Mouse (Mus musculus) ES-E14 (cell line): ENCODE measurements around the gene Cops9. TPM values are rescaled to one million over a fixed set of nuclear protein-coding genes. Genes with fewer than 3 reads are reported as not detected.

Source experiments
- DNase-seq: peaks from one replicate; pipeline ENCODE4 v3.0.0-alpha.2; 2013; ENCODE audit warnings: low read depth, low spot score
- H3K27ac ChIP-seq: 2 replicates; pipeline ENCODE4 v1.5.1; 2012; ENCODE audit warnings: low read depth, mild to moderate bottlenecking, low read length, moderate library complexity, mixed read lengths; ENCODE audit not compliant: poor library complexity, insufficient read depth, severe bottlenecking
- H3K36me3 ChIP-seq: 2 replicates; pipeline ENCODE4 v1.6.1; 2012; ENCODE audit warnings: mild to moderate bottlenecking, low read length, moderate library complexity, mixed read lengths; ENCODE audit not compliant: control insufficient read depth, poor library complexity, insufficient read depth, severe bottlenecking
- H3K4me1 ChIP-seq, 2 experiments: fragments of 150-350 bp in 1 of 2; sonication (generic) in 1 of 2; 2 replicates each; pipeline ENCODE4 v1.6.1; 2012; ENCODE audit warnings: low read length in 2 of 2, mild to moderate bottlenecking in 1 of 2, mixed read lengths in 1 of 2; ENCODE audit not compliant: control insufficient read depth in 2 of 2, insufficient read depth in 2 of 2, poor library complexity in 1 of 2
- H3K4me3 ChIP-seq, 2 experiments: fragments of 150-350 bp in 1 of 2; sonication (generic) in 1 of 2; 2 replicates each; pipeline ENCODE4 v1.5.1; 2012; ENCODE audit warnings: low read length in 2 of 2, low read depth in 1 of 2, mild to moderate bottlenecking in 1 of 2, mixed read lengths in 1 of 2; ENCODE audit not compliant: insufficient read depth in 1 of 2, poor library complexity in 1 of 2, severe bottlenecking in 1 of 2
- H3K9ac ChIP-seq: 2 replicates; pipeline ENCODE4 v1.6.1; 2012; ENCODE audit warnings: low read depth, mild to moderate bottlenecking, low read length, mixed read lengths; ENCODE audit not compliant: poor library complexity, insufficient read depth, severe bottlenecking
- H3K9me3 ChIP-seq: fragments of 150-350 bp; sonication (generic); 2 replicates; pipeline ENCODE4 v1.6.1; 2012; ENCODE audit warnings: low read depth, mild to moderate bottlenecking, low read length; ENCODE audit not compliant: control insufficient read depth, insufficient read depth
- CHD2 ChIP-seq: IDR thresholded peaks from 2 replicates; pipeline ENCODE4 v1.6.1; 2014; ENCODE audit warnings: mild to moderate bottlenecking, low read depth, low read length, inconsistent platforms
- HCFC1 ChIP-seq: IDR thresholded peaks from 2 replicates; pipeline ENCODE4 v1.6.1; 2012; ENCODE audit warnings: low read length, inconsistent platforms, borderline replicate concordance; ENCODE audit not compliant: insufficient read depth
- MAFK ChIP-seq: IDR thresholded peaks from 2 replicates; pipeline ENCODE4 v1.6.1; 2014; ENCODE audit warnings: mild to moderate bottlenecking, low read depth, low read length, inconsistent platforms; ENCODE audit not compliant: insufficient read depth
- ZC3H11A ChIP-seq: IDR thresholded peaks from 2 replicates; pipeline ENCODE4 v1.6.1; 2012; ENCODE audit warnings: low read depth, mild to moderate bottlenecking, inconsistent platforms, low read length, borderline replicate concordance
- ZNF384 ChIP-seq: IDR thresholded peaks from 2 replicates; pipeline ENCODE4 v1.6.1; 2012; ENCODE audit warnings: low read depth, low read length, inconsistent platforms
- in situ Hi-C, 2 experiments: fragments of 600-800 bp; cut with MboI; formaldehyde crosslinking; loops; one replicate each; pipeline ENCODE4 v1.15.1; 2025; ENCODE audit warnings: low sequenced_read_pairs in 2 of 2, inconsistent platforms in 1 of 2; ENCODE audit not compliant: unreplicated experiment in 2 of 2
- total RNA-seq: library from RNA; depleted of rRNA; stranded (reverse); fragments of 300-350 nt; gene quantifications from 2 replicates; pipeline ENCODE4 v1.2.3, GENCODE M21; 2012

Gene Cops9
- total RNA-seq, 1 experiment = 176 TPM

DNA sequence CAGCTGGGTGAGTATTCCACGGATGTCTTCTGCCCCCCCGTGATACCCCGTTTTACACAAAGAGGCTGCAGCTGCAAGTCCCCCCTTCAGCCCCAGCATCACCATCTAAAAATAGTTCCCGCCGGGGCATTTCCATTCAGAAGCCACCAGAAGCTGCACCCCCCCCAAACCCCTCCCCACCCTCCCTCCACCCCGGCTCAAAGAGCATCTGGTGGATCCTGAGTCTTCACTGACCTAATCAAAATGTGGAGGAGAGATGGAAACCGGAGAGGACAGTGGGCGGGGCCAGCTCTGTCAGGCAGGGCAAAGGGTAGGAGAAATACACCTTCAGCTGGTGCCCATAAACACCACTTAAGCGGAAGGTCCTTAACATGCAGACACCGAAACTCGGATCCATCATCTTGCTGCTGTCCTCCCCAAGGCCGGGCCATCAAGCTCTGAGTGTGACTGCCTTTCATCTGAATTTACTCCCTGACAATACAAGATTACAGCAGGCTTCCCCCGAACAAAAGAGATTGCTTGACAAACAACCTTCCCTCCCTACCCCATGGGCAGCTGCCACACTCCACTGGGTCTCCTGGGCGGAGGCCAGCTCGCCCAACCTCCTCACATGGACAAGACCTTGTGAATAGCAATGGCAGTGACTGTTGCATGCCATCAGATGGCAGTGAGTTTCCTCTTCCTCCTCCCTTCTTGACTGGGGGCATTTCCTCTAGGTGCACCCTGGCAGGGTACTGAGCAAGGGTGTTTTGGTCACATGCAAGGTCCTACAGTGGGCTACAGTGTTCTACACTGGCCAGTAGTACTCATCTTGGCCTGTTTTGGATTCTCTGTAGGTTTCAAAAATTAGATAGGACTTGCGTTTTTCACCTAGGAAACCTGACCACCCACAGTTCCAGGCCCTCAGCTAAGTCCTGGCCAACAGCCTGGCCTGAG is 39.2 kb upstream of the Cops9 start:
- H3K36me3 ChIP-seq = no peaks in the 10 kb centered on the region
- in situ Hi-C loops = no loop called here
- no peaks in the 10 kb centered on the region for H3K4me1 ChIP-seq
- H3K9ac ChIP-seq = no peak overlapping the region
- no peak overlapping the region for H3K27ac ChIP-seq
- no peaks in the 10 kb centered on the region for H3K9me3 ChIP-seq
- DNase-seq = no peak
- H3K4me3 ChIP-seq = no peak overlapping the region
- TF ChIP-seq MAFK (no peak), ZC3H11A (no peak), HCFC1 (no peak), ZNF384 (no peak), CHD2 (no peak)

DNA sequence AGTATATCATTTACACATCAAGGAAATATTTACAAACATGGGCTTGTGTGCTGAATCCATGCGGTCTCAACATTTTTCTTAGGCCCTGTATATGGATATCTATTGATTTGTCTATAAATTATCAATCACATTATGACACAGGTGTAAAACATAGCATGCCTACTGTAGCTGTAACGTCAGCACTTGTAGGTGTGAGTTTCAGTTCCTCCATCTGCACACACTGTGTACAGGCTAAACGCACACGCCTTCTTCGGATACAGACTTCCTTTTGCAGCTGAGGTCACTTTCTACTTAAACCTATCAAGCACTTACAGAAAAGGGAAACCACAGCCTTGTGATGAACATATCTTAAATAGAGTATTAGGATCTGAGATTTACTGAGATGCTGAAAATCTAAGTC is 37.0 kb upstream of the Cops9 start:
- Histone ChIP-seq H3K36me3 (no peaks in the 10 kb centered on the region), H3K9ac (no peak overlapping the region), H3K9me3 (no peaks in the 10 kb centered on the region), H3K4me1 (no peaks in the 10 kb centered on the region), H3K27ac (no peak overlapping the region), H3K4me3 (no peak overlapping the region)
- in situ Hi-C loops = no loop called here
- TF ChIP-seq CHD2 (no peak), ZNF384 (no peak)
- DNase-seq = no peak

DNA sequence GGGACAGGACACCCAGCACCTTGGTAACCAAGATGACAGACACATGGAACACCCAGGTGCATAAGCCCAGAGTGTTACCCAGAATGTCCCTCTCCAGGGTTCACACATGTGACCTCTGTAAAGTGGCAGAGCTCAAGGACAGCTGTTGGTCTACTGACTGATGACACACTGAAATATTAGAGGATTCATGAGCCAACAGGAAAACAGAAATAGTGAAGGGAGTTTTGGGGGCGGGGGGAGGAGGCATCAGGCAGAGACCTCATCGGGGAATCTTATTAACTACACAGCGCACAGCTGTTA is 34.8 kb upstream of the Cops9 start:
- DNase-seq = no peak
- in situ Hi-C loops = no loop called here
- Histone ChIP-seq H3K4me3 (no peak overlapping the region), H3K9me3 (no peaks in the 10 kb centered on the region), H3K9ac (no peak overlapping the region), H3K36me3 (no peaks in the 10 kb centered on the region), H3K27ac (no peak overlapping the region), H3K4me1 (no peaks in the 10 kb centered on the region)
- TF ChIP-seq HCFC1 = no peak
- no peak for TF ChIP-seq CHD2
- TF ChIP-seq MAFK = no peak
- no peak for TF ChIP-seq ZNF384
- TF ChIP-seq ZC3H11A = no peak

DNA sequence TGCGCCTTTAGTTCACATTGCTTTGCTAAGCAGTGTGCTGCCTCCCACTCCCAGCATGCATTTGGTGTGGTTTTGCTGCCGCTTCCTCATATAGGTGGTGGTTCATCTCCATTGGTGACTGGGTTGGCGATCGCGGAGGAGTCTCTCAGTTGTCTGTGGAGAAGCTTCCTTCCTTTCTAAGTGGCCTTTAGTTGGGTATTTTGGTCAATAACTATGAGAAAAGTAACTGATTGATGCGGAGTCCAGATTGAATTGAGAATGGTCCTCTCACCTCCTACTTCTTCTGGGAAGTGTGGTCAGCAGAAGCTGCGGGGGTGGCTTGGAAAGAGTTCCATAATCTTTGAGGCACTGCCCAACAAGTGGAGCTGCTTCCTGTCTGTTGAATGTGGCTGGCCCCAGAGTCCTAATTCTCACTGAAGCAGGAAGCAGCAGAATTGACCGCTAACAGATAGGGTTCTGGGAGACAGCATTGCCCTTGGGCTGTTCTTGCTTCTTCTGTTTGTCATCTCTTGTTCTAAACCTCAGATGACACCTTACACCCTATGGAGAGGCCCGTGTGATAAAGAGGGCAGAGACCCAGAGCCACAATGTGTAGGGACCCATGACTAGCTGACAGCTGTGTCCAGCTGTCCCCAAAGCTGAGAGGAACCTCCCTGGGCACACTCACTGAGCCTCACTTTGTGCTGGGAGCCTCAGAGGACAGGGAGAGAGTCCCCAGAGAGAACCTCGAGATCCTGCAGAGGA is 34.3 kb upstream of the Cops9 start:
- Histone ChIP-seq H3K9me3 (no peaks in the 10 kb centered on the region), H3K9ac (no peak overlapping the region), H3K27ac (no peak overlapping the region), H3K36me3 (no peaks in the 10 kb centered on the region), H3K4me3 (no peak overlapping the region), H3K4me1 (no peaks in the 10 kb centered on the region)
- in situ Hi-C loops = no loop called here
- TF ChIP-seq ZC3H11A = no peak
- TF ChIP-seq HCFC1 = no peak
- TF ChIP-seq ZNF384 = no peak
- TF ChIP-seq MAFK = no peak
- TF ChIP-seq CHD2 = no peak
- no peak for DNase-seq
